Mouse (Mus musculus) fat pad, adult 2 months (tissue): ENCODE results near the gene Rrad.
A peak's percentile ranks its signal among the peaks of the same experiment; 100 is the strongest.
"Not testable (repeated sequence)": the region's sequence is repeated elsewhere in the genome, so short reads cannot be mapped to it uniquely, and the experiment has no call there.

Experiments used
- DNase-seq: peaks from one replicate; pipeline ENCODE4 v3.0.0-alpha.2; 2011; ENCODE audit warnings: low read depth, low spot score; ENCODE audit errors: extremely low read depth

Rrad gene

GRCm38 (mm10) chr8:104630981-104631663 lies at the start of gene Rrad:
TSS of gene Rrad (minus strand) at chr8:104631327.
- no peak for DNase-seq

GRCm38 (mm10) chr8:104655614-104656013 lies 24.5 kb upstream of the Rrad start:
- no peak for DNase-seq

- DNase-seq: peak; percentile 30
Observed at GRCm38 (mm10) chr8:104654984-104655383, 23.9 kb upstream of the Rrad start.

GRCm38 (mm10) chr8:104644187-104644586 lies 13.1 kb upstream of the Rrad start:
- DNase-seq: not testable (repeated sequence)

- DNase-seq: no peak
Observed at GRCm38 (mm10) chr8:104642324-104642654, 11.2 kb upstream of the Rrad start.

- no peak for DNase-seq
Observed at GRCm38 (mm10) chr8:104641426-104642323, 10.5 kb upstream of the Rrad start, which contains the start of gene Ciao2b. TSS of gene Ciao2b (minus strand) at chr8:104641965.

GRCm38 (mm10) chr8:104640831-104641370 lies 9.8 kb upstream of the Rrad start:
- DNase-seq: no peak

- DNase-seq: no peak
Observed at GRCm38 (mm10) chr8:104640241-104640640, 9.1 kb upstream of the Rrad start.

- no peak for DNase-seq
Observed at GRCm38 (mm10) chr8:104638010-104638409, 6.9 kb upstream of the Rrad start.

GRCm38 (mm10) chr8:104635004-104635710 lies 4.0 kb upstream of the Rrad start:
- DNase-seq: no peak

- DNase-seq: no peak
Observed at GRCm38 (mm10) chr8:104633156-104633744, 2.1 kb upstream of the Rrad start.

- no peak for DNase-seq
Observed at GRCm38 (mm10) chr8:104632486-104632885, 1.4 kb upstream of the Rrad start.

GRCm38 (mm10) chr8:104631975-104632374 lies 848 bp upstream of the Rrad start:
- DNase-seq: no peak

GRCm38 (mm10) chr8:104630574-104630973 lies 553 bp downstream of the Rrad start:
- no peak for DNase-seq

- DNase-seq: no peak
Observed at GRCm38 (mm10) chr8:104630111-104630479, 1.0 kb downstream of the Rrad start.

GRCm38 (mm10) chr8:104629306-104630110 lies 1.6 kb downstream of the Rrad start:
- no peak for DNase-seq

- no peak for DNase-seq
Observed at GRCm38 (mm10) chr8:104628402-104628801, 2.7 kb downstream of the Rrad start.

- DNase-seq: no peak
Observed at GRCm38 (mm10) chr8:104627065-104627740, 3.9 kb downstream of the Rrad start.

- DNase-seq: no peak
Observed at GRCm38 (mm10) chr8:104624161-104624560, 7.0 kb downstream of the Rrad start, which contains the start of gene Cdh16. TSS of gene Cdh16 (minus strand) at chr8:104624396.
